Mouse (Mus musculus): Measurements from ENCODE around the gene Ints11.
A peak's percentile ranks its signal among the peaks of the same experiment; 100 is the strongest.

Ints11 gene

DNA sequence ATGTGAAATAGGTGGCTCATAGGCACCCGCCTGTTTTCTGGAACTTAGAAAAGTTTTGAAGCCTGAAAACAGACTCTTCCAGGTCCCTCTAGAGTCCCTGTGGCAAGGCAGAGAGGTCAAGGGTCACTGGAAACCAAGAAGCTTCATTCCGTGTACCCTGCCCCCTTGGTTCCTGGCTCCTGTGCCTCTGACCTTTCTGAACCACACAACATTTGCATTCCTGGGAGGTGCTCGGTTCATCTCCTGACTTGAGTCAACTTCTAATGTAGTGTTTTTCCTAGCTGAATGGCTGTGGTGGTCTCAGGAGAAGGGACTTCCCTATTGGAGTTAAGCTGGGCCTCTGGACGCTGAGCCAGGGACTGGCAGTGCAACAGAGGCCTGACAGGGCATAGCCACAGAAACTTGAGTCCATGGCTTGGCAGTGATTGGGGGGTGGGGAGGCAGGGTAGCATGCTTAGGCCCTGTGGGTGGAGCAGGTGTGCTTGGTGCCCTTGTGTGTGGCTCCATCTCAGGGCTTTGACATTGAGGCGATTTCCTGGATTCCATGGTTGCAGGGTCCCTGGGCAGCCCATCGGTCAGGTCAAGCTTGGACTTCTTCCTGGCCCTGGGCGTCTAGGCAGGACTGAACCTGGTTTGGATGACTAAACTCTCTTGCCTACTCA lies 20.8 kb upstream of the Ints11 start:
- peak in 1 of 2 experiments; percentile 20 for DNase-seq

DNA sequence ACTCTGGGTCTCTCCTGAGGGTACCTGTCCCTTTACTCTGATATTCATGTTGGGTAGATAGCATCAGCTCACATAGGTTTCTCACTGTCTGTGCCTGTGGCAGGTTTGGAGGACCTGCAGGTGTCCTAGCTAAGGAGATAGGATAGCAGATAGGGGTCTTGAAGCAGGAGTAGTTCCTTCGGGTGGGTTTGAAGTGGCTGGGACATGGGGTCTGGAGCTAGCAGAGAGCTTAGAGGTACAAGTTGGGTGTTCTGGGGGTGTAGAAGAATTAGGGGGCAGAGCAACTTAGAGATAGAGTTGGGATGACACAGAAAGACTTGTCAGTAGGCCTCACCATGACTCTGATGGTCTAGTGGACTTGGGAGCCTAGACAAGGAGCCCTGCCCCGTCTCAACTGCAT lies 20.0 kb upstream of the Ints11 start:
- DNase-seq = no peak

- DNase-seq = no peak
Observed at GRCm38 (mm10) chr4:155849792-155850451, 19.4 kb upstream of the Ints11 start.

GRCm38 (mm10) chr4:155851368-155851767 lies 18.0 kb upstream of the Ints11 start:
- DNase-seq = no peak

- DNase-seq = peak; percentile 28 to 62
Observed at GRCm38 (mm10) chr4:155851951-155852411, 17.4 kb upstream of the Ints11 start.

GRCm38 (mm10) chr4:155853421-155853820 lies 15.9 kb upstream of the Ints11 start:
- DNase-seq = peak in 1 of 2 experiments; percentile 21

GRCm38 (mm10) chr4:155854991-155855390 lies 14.4 kb upstream of the Ints11 start:
- DNase-seq = no peak

DNA sequence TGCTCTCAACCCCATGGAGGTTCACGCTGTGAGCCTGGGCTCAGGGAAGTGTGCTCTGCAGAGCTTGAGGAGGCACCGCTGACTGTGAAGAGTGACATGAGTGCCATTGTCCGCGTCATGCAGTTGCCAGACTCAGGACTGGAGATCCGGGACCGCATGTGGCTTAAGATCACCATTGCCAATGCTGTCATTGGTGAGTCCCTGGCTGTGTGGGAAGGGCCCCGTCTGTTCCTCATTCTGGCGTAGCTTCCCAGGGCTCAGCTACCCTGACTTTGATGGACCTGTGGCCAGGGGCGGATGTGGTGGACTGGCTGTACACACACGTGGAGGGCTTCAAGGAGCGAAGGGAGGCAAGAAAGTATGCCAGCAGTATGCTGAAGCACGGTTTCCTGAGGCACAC lies 13.3 kb upstream of the Ints11 start:
- peak in 1 of 2 experiments; percentile 18 for DNase-seq

DNA sequence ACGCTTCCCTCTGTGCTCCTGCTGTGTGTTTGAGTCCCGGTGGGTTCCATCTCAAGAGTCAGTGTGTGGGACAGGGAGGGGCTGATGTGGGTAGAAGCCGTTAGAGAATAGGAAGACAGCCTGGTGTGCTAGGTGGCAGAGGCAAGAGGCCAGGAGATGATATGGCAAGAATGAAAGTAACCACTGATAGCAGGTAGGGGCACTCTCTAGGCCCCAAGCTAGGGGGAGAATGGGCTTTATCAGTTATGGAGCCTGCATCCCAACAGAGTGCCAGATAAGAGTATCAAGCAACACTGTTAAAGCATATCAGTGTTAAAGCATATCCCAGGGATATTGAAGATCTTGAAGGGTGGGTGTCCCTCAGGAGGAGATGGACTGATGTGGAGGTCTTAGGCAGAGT lies 12.5 kb upstream of the Ints11 start:
- DNase-seq = no peak

- DNase-seq = peak; percentile 76 to 77
Observed at GRCm38 (mm10) chr4:155859318-155859717, 10.0 kb upstream of the Ints11 start.

- peak; percentile 26 to 34 for DNase-seq
Observed at GRCm38 (mm10) chr4:155861787-155862186, 7.6 kb upstream of the Ints11 start.

GRCm38 (mm10) chr4:155863001-155863400 lies 6.3 kb upstream of the Ints11 start, which contains the start of gene Tas1r3:
Gene Tas1r3 (minus strand): TSS chr4:155863362.
- peak in 1 of 2 experiments; percentile 17 for DNase-seq

DNA sequence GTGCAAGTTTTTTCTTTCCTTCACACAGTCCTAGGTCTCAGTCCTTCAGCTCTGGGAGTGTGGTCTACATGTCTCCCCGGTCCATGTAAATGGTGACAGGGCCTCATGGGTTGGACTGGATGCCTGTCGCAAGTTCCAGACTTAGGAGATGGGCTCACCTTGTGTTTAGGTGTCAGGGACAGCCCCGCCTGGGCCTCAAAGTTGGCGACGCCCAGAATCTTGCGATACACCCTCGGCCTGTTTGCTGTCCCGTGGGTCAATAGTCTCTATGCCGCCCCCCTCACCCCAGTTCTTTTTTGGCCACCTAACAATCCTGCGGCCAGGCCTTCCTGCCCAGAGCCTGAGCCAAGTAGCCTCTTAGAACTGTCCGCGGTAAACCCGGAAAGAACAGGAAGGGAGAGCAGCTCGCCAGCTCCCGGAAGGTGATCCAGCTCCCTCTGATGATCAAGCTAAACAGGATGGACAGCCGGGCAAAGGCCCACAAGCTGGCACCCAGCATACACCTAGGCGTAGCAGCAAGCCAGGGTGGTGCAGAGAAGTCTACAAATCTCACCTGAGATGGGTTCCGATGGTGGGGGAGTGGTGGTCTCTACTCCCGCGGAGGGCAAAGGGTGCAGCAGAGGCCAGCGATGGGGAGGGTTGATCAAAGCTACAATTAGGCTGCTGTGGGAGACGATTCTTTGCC lies 590 bp upstream of the Ints11 start:
- DNase-seq = peak; percentile 25 to 46

DNA sequence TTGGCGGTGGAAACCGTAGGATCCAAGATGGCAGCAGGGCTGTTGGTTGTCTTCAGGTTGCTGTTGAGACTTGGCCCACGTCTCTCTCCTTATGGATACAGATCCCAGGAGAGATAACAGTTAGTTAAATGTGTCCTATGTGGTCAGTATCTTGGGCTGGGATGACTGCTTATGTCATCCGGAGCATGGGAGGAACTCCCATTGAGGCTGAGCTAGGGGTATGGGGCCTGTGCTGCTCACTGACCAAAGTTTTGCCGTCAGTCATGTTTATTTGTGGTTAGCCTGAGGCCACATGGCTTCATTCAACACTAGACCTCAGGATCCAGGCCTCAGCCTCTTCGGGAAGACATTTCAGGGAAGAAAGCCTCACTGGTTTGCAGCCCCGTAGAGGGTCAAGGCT lies 2.1 kb downstream of the Ints11 start:
- no peak for DNase-seq

DNA sequence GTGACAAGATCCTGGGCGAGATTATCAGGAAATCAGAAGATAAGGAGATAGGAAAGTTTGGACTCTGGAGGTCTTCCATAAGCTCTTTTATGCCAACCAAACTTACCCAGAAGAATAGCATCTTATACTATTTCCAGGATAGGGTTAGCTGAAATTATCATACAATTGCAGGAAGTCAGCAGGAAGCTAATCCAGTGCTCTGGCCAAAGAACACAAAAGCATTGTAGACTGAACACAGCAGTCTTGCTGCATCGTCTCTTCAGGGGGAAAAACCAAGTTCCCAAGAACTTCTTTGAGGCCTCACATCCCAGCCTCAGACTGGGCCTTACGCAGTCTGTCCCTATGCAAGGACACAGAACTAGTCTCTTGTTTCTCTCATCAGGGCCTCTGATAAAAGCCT lies 14.2 kb downstream of the Ints11 start:
- DNase-seq = no peak

- DNase-seq = peak in 1 of 2 experiments; percentile 17
Observed at GRCm38 (mm10) chr4:155886330-155886729, 17.0 kb downstream of the Ints11 start.

GRCm38 (mm10) chr4:155887674-155888073 lies 18.3 kb downstream of the Ints11 start:
- peak in 1 of 2 experiments; percentile 21 for DNase-seq

DNA sequence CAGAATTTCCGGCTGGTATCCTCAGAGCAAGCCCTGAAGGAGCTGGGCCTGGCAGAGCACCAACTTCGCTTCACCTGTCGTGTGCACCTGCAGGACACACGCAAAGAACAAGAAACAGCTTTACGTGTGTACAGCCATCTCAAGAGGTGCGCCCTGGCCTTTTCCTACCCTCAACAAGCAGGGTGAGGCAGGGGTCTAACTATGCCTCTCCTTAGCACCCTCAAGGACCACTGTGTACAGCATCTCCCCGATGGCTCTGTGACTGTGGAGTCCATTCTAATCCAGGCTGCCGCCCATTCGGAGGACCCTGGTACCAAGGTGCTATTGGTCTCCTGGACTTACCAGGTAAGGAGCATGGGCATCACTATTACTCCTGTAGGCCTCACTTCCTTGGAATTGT lies 18.8 kb downstream of the Ints11 start:
- DNase-seq = peak in 1 of 2 experiments; percentile 18

GRCm38 (mm10) chr4:155889316-155889715 lies 20.0 kb downstream of the Ints11 start:
- no peak for DNase-seq

GRCm38 (mm10) chr4:155891011-155891471 lies 21.7 kb downstream of the Ints11 start:
- no peak for DNase-seq

- peak; percentile 97 to 98 for DNase-seq
Observed at GRCm38 (mm10) chr4:155891551-155892001, 22.2 kb downstream of the Ints11 start, which contains the start of the genes Pusl1 and Acap3. Gene Pusl1 (minus strand): TSS chr4:155891781. Gene Acap3 (plus strand): TSS chr4:155891822.

DNA sequence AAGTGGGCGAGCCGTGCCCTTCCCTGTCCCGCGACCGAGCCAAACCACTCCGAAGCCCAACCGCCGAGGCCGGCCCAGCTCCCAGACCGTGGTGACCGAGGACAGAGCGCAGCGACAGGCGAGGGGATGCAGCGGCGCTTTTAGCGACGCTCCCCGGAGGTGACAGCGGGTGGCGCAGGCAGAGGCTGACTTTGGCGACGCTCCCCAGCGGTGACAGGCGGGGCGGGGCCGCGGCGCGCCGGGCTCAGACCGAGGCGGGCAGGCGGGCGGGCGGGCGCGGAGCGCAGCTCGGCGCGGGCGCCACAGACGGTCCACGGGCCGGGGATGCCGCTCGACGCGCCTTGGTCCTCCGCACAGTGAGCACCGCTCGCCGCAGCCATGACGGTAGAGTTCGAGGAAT lies 22.7 kb downstream of the Ints11 start:
- DNase-seq = peak; percentile 91 to 92

All from lung, postnatal 4 days (tissue).